Mouse (Mus musculus): Measurements from ENCODE around the gene Armc2.

- TF ChIP-seq CTCF (IDR thresholded peaks at IDR 0.05; ENCODE audit: low read depth) = no peak
- no peak for TF ChIP-seq EP300 (IDR thresholded peaks at IDR 0.05; ENCODE audit: low read depth)
Measured at GRCm38 (mm10) chr10:41939090-41939489, 79.2 kb downstream of the Armc2 start.
